10 mouse cellular contexts compared by ENCODE assay signal in genomic region chr4:141913201-141913993, GRCm38 (mm10). TPM values are rescaled to one million over a fixed set of nuclear protein-coding genes. Genes with fewer than 3 reads are reported as not detected.
A peak's percentile ranks its signal among the peaks of the same experiment; 100 is the strongest.
DNase-seq lines count a peak whose midpoint lies in the region; ATAC-seq and TF ChIP-seq lines count a peak whose summit lies in the region.
"Had no signal": no experiment of that assay in that cellular context is flagged by ENCODE, and none has a peak within 500 bp of the region (broad histone marks: within the 10 kb centered on the region; RNA-seq: fewer than 3 reads in every experiment).

No protein-coding gene starts in this region.

- H3K4me3 ChIP-seq in kidney, adult 2 months (ENCODE audit: insufficient read depth, low read depth, low read length), result no peak overlapping the region
- H3K4me3 ChIP-seq: megakaryocyte, embryonic 14.5 days had no signal

- TF ChIP-seq CTCF in kidney, adult 2 months (conservative IDR thresholded peaks at IDR 0.05; ENCODE audit: insufficient read depth, insufficient read length, low read depth, low read length), result no peak

- no peak for ATAC-seq in granulocyte monocyte progenitor cell, adult 5-6 weeks (replicated peaks; ENCODE audit: poor library complexity, severe bottlenecking)

- no peaks in the 10 kb centered on the region for H3K27me3 ChIP-seq in kidney, adult 2 months (replicated peaks; ENCODE audit: control insufficient read depth, insufficient read depth, low read length)

- 66% methylated on average over 13 of the region's 13 CpGs for WGBS in kidney, adult 2 months

- intact Hi-C loops in heart, postnatal 25 days (cut with DNase I), result no loop called here

- TF ChIP-seq POLR2A in kidney, adult 2 months (IDR thresholded peaks at IDR 0.05; ENCODE audit: low read depth, low read length), result no peak

- no peaks in the 10 kb centered on the region for H3K36me3 ChIP-seq in kidney, adult 2 months (ENCODE audit: control insufficient read depth, insufficient read depth, low read length)

- H3K4me1 ChIP-seq in kidney, adult 2 months (ENCODE audit: control insufficient read depth, insufficient read depth, low read length), result no peaks in the 10 kb centered on the region
- H3K4me1 ChIP-seq: megakaryocyte, embryonic 14.5 days had no signal

- H3K27ac ChIP-seq in kidney, adult 2 months (ENCODE audit: insufficient read depth, low read depth, low read length), result peak overlapping the region; percentile 47; the same call in 1 of the 2 replicates

- DNase-seq in heart, adult 11 months, result peak; percentile 98
- no peak for DNase-seq in heart, postnatal 25 days (ENCODE audit: low spot score)
- peak; percentile 62 to 72 for DNase-seq in heart, adult 9 months (ENCODE audit: low spot score in 2 of 2)
- peak; percentile 56 for DNase-seq in kidney, adult 2 months
- peak; percentile 54 for DNase-seq in lung, postnatal 36 days
- no peak for DNase-seq in thymus, postnatal 10 days (ENCODE audit: low spot score in 2 of 2)
- DNase-seq in frontal cortex, postnatal 14 days (ENCODE audit: low spot score in 2 of 2), result no peak
- DNase-seq: cerebellum, adult 11 months had no signal

RNA-seq across cellular contexts. Expression of gene Efhd2, which starts 38.7 kb away (rescaled TPM):
- total RNA-seq in heart, postnatal 25 days (2021), result 10 to 100 TPM; 16.4 to 21.6 TPM
- polyA plus RNA-seq in kidney, adult 2 months (2012; rRNA removed), result 36.3 and 41.0 TPM in 2 replicates
- 50.2 and 58.8 TPM in 2 replicates for total RNA-seq in granulocyte monocyte progenitor cell, adult 5-6 weeks (2014; fragmentation: Nextera tagmentation)
- total RNA-seq in granulocyte monocyte progenitor cell, adult 5-6 weeks (2017), result 53.7 and 72.7 TPM in 2 replicates

Comparison
In these comparisons a context has a peak if more than half of its experiments do, and no peak if none do; other contexts are left out.
1. DNase-seq: peak in heart, adult 11 months (single experiment), heart, adult 9 months (2 of 2), kidney, adult 2 months (single experiment) and lung, postnatal 36 days (single experiment); none in heart, postnatal 25 days (single experiment), thymus, postnatal 10 days (0 of 2) and frontal cortex, postnatal 14 days (0 of 2).